Mouse (Mus musculus) thymus, postnatal 4 days (tissue): Measurements from ENCODE around the gene Trp73.
A peak's percentile ranks its signal among the peaks of the same experiment; 100 is the strongest.

Experiments used
- DNase-seq: peaks from one replicate; pipeline ENCODE4 v3.0.0; 2021

Trp73 gene

GRCm38 (mm10) chr4:154140182-154140212, at the start of gene Trp73:
Gene Trp73, minus strand, starts transcription at chr4:154140208.
- no peak for DNase-seq

- DNase-seq: no peak
Measured at GRCm38 (mm10) chr4:154188948-154189347, 48.9 kb upstream of the Trp73 start.

- no peak for DNase-seq
Measured at GRCm38 (mm10) chr4:154186002-154186537, 46.1 kb upstream of the Trp73 start.

GRCm38 (mm10) chr4:154185001-154185400, 45.0 kb upstream of the Trp73 start:
- no peak for DNase-seq

GRCm38 (mm10) chr4:154183566-154183965, 43.6 kb upstream of the Trp73 start:
- no peak for DNase-seq

- no peak for DNase-seq
Measured at GRCm38 (mm10) chr4:154181001-154181400, 41.0 kb upstream of the Trp73 start.

- DNase-seq: no peak
Measured at GRCm38 (mm10) chr4:154177257-154177656, 37.2 kb upstream of the Trp73 start.

GRCm38 (mm10) chr4:154171931-154172604, 32.1 kb upstream of the Trp73 start:
- DNase-seq: no peak

GRCm38 (mm10) chr4:154171151-154171930, 31.3 kb upstream of the Trp73 start:
- no peak for DNase-seq

- DNase-seq: no peak
Measured at GRCm38 (mm10) chr4:154170506-154171150, 30.6 kb upstream of the Trp73 start, which contains the start of gene Megf6. Gene Megf6, plus strand, starts transcription at chr4:154170730.

- no peak for DNase-seq
Measured at GRCm38 (mm10) chr4:154170021-154170420, 30.0 kb upstream of the Trp73 start.

GRCm38 (mm10) chr4:154167053-154167452, 27.0 kb upstream of the Trp73 start:
- peak; percentile 80 for DNase-seq

GRCm38 (mm10) chr4:154163296-154163695, 23.3 kb upstream of the Trp73 start:
- DNase-seq: peak; percentile 81

GRCm38 (mm10) chr4:154160538-154161390, 20.8 kb upstream of the Trp73 start, which contains the start of gene Tprgl:
Gene Tprgl, minus strand, starts transcription at chr4:154160666.
- peak; percentile 98 for DNase-seq

GRCm38 (mm10) chr4:154159961-154160537, 20.0 kb upstream of the Trp73 start:
- peak; percentile 54 for DNase-seq

- DNase-seq: peak; percentile 92
Measured at GRCm38 (mm10) chr4:154159002-154159401, 19.0 kb upstream of the Trp73 start.

GRCm38 (mm10) chr4:154157970-154158662, 18.1 kb upstream of the Trp73 start:
- DNase-seq: no peak

- no peak for DNase-seq
Measured at GRCm38 (mm10) chr4:154156050-154156449, 16.0 kb upstream of the Trp73 start.

- DNase-seq: no peak
Measured at GRCm38 (mm10) chr4:154154104-154154503, 14.1 kb upstream of the Trp73 start.

GRCm38 (mm10) chr4:154146342-154146741, 6.3 kb upstream of the Trp73 start:
- no peak for DNase-seq

- DNase-seq: no peak
Measured at GRCm38 (mm10) chr4:154144712-154145111, 4.7 kb upstream of the Trp73 start.
